Mouse (Mus musculus) NIH3T3 (cell line): ENCODE results near the gene Pde5a.

Experiments
- DNase-seq: peaks from one replicate; pipeline ENCODE4 v3.0.0-alpha.2; 2012; ENCODE audit warnings: low read depth

The Pde5a gene

GRCm38 (mm10) chr3:122763768-122764167 is 35.0 kb downstream of the Pde5a start:
- no peak for DNase-seq

DNA sequence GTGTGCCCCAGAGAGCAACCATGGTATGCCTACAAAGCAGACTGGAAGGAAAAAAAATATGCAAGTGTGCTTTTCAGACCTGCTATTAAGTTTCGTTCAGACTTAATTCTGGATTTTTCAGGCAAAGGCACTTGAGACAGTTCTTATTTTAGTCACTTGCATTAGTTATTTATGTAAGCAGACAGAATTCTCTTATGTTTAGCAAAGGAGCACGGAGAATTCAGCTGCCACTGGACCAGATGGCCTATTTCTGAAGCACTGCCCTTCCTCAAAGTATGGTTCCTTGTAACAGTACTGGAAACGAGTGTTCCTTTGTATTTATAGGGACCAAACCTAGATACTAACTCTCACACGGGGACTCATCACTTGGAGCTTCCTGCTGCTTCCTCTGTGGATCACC is 38.2 kb downstream of the Pde5a start:
- DNase-seq: no peak

DNA sequence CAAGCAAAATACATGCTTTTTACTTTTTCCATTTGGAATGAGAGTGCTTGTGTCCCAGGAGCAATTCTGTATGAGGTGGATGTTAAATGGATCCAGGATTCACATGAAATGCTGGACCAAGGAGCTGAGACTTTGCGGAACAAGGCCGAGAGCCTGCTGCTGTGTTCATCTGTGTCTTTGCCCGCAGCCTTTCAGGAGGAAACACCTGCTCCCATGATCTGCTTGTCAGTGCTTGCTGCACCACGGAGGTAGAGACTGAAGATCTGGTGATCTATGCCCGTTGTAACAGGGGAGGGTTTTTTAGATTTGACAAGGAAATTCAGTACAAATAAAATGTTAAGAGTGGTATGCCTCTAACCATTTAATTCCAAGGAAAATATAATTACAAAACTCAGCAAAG is 39.1 kb downstream of the Pde5a start:
- DNase-seq: no peak

GRCm38 (mm10) chr3:122781417-122781816 is 52.7 kb downstream of the Pde5a start:
- no peak for DNase-seq

DNA sequence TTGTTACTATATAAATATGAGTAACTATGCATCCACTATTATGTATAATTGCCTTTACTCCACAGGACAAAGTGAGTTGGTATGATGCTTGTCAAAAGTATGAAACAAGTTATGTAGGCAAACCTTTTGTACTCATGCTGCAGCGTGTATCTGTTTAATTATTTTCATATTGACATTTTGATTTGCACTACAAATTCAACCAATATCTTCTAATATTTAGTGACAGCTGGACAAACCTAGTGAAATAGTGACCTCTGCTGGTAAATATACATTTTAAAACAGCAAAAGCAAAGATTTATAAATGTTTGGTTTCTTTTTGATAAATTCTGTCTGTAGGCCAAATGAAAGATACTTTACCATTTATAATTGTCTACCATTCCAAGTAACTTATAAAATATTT is 55.5 kb downstream of the Pde5a start:
- peak; percentile 55 for DNase-seq

GRCm38 (mm10) chr3:122788314-122788713 is 59.6 kb downstream of the Pde5a start:
- no peak for DNase-seq

GRCm38 (mm10) chr3:122789544-122789943 is 60.8 kb downstream of the Pde5a start:
- no peak for DNase-seq

GRCm38 (mm10) chr3:122800050-122800449 is 71.3 kb downstream of the Pde5a start:
- no peak for DNase-seq

DNA sequence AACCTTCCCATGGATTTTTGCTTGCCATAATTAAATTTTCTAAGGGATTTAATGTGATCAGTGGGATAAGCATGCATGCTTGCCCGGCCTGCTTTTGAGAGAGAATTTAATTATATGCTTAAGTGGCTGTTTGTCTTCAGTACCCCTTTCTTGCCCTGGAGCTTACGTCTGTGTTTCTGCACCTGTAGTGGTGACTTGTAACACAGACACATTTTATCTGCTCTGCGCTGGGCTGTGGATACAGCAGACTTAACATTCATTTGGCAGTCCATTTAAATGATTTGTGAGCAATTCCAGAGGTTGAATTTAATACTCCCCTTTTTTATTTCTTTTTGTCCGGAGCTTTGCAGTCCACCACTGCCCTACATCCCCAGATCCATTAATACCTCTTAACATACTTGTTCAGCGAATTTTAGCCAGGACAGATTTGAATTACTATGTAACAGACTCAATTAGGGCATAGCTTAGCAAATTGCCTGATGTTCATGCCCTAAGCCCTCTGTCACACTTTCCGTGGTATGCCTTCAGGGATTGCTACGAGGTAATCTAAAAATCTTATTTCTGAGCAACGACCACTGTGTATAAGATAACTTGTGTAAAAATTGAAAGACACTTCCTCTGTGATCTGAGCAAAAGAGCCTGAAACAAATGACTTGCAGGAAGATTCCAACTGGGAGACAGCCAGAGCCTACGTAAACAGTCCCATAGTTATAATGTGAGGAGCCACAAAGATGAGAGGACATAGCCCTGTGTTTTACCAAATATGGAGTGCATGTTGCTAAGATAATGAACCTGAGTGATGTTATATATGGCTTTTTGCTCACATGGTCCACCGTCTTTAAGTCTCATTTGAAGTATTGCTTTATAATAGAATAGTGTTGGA is 72.0 kb downstream of the Pde5a start:
- DNase-seq: no peak

DNA sequence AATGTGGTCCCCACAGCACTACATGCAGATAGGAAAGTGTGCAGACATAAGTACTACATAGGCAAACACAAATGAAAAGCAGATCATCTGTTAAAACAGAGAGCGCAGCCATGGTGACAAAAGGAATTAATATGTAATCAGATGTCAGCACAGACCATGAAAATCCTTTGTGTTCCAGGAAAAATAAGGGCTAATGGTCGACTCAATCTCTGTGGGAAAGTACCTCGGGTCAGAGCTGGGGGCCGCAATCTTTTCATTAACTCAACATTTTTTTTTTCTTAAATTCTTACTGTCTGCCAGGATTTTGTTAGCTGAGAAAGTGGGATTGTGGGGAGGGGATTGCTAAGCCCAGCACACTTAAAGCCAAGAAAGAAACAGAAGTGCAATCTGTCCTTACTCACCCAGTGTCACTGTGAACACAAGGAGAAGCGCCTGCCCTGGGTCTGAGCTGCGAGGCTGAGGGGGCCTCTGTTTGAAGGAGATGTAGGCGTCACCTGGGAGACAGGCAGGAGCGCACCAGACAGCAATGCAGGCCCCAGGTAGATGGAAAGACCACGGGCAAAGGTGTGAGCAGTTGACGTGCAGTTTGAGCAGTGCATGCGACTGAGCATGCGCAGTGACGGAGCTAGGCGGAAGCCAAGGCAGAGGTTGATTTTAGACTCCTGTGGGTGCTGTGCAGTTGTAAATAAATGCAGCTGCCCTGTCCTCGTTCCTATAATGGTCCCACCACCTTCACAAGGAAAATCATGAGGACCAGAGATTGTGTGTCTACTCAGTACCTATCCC is 72.9 kb downstream of the Pde5a start:
- no peak for DNase-seq

GRCm38 (mm10) chr3:122807313-122807712 is 78.6 kb downstream of the Pde5a start:
- DNase-seq: no peak

- peak; percentile 20 for DNase-seq
These were observed 81.5 kb downstream of the Pde5a start for GRCm38 (mm10) chr3:122810090-122810863.

GRCm38 (mm10) chr3:122810986-122811385 is 82.2 kb downstream of the Pde5a start:
- DNase-seq: no peak

GRCm38 (mm10) chr3:122814531-122814930 is 85.8 kb downstream of the Pde5a start:
- DNase-seq: peak; percentile 10

DNA sequence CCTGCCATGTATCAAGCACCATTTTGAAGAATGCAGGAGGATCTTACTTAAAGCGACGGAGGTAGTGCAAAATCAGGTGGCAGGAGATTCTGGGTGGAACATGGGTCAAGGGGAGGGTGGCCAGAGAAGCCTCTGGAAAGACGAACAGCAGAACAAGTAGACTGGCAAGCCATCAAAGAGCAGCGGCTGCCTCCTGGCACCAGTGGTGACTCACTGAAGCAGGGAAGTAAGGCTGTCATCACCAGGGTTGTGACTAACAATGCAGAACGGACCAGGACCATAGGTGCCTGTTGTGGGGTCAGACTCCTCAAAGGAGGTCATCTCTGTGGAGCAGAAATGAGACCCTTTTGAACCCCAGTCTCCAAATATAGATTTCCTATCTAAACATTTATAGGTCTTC is 89.5 kb downstream of the Pde5a start:
- peak; percentile 9 for DNase-seq

- no peak for DNase-seq
These were observed 92.0 kb downstream of the Pde5a start for GRCm38 (mm10) chr3:122820700-122821099.

DNA sequence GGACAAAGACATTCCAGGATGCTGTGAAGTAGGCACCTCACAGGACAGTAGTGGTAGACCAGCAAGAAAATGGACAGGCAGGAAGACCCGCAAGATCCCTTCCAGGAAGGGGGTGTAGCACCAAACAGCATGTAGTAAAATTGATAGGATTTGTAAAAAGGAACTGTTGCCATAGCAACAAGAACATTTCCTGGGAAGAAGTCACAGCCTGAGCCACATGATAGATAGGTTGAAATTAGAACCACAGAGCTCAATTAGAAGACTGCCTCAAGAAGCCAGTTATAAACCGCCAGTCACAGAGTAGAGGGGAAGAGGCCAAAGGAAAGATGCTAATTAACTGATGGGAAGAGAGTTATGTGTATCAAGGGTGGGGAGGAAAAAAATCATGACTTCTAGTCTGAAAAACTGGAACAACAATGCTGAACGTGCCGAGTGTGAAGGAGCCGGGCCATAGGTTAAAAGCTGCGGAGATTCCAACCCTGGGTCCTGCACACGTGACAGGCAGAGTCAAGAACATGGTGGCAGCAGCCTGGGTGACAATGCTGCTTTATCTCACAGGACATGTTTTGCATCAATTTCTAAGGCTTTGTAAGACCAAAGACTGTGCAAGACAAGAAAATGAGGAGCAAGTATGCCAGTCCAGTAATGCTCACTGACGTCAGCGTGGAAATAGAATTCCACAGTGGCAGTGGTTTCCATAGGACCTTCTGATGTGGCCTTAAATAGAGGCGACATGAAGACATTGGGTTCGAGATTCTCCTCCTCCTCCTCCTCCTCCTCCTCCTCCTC is 99.7 kb downstream of the Pde5a start:
- no peak for DNase-seq

GRCm38 (mm10) chr3:122834519-122834918 is 105.8 kb downstream of the Pde5a start:
- DNase-seq: no peak

- no peak for DNase-seq
These were observed 106.5 kb downstream of the Pde5a start for GRCm38 (mm10) chr3:122835097-122835850.

DNA sequence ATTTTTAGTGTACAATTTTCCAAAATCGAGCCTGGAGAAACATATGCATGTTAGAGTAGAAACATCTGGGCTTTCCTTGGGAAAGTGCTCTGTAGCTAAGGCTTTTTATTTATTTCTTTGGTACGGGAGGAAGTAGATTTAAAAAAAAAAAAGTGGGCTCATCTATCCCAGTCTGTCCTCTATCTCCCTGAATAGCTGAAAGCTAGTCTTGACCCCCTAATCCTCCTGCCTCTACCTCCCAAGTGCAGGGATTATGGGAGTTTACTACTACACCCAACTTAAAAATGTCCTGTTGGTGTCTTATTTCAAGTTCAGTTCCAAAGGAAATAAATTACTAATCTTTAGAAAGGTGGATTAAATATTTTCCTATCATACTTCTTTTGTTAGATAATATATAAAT is 108.9 kb downstream of the Pde5a start:
- no peak for DNase-seq
